In the genomic region with DNA sequence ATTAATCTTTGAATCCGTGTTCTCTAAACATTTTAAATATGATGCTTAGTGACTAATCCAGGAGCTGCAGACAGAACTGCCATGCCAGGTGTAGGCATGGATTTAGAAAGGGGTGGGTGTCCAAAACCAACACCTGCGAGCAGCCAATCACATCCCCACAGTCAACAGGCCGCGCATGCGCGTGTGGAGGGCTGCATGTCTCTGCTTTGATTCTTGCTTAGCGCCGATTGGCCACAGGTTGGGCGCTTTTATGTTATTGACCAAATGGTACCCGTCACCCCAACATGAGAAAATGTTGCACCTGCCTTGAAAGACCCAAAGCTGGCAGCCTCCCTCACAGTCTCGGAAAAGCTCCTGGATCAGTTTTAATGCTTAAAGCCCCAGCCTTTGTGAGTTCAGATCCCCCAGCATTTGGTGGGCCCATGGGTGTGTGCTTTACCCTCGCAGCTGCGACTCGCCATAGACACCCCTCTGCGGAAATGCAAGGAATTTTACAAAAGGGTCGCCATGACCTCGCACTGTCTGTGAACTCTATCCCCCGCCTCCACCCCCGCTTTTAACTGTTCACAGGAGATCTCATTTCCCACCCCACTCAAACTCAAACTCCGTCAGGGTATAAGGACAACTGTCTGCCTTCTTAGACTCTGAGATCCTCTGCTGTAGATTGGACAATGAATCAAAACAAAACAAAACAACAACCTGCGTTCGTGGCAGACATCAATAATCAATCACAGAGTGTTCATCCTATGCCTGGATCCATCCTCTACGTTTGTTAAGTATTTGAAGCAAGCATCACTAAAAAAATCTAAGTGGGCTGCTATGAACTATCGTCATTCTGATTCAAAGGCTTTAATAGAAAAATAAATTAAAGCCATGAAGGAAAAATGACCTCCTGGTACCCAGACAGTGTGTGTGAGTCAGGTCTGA, we compare ENCODE assay signal across 20 mouse cellular contexts.
"Had no signal": no experiment of that assay in that cellular context is flagged by ENCODE, and none has a peak within 500 bp of the region (broad histone marks: within the 10 kb centered on the region; RNA-seq: fewer than 3 reads in every experiment).

No protein-coding gene starts in this region.

- H3K36me3 ChIP-seq: limb, embryonic 15.5 days; midbrain, embryonic 12.5 days; midbrain, embryonic 15.5 days; neural tube, embryonic 12.5 days; neural tube, embryonic 15.5 days had no signal

- H3K9ac ChIP-seq: limb, embryonic 15.5 days; liver, embryonic 14.5 days; liver, postnatal 0 days; lung, embryonic 14.5 days; midbrain, embryonic 12.5 days; midbrain, embryonic 15.5 days; neural tube, embryonic 12.5 days; neural tube, embryonic 15.5 days had no signal

- H3K4me1 ChIP-seq: neural tube, embryonic 12.5 days had no signal

- H3K4me2 ChIP-seq: limb, embryonic 15.5 days; liver, embryonic 11.5 days; lung, embryonic 14.5 days; midbrain, embryonic 12.5 days; midbrain, embryonic 15.5 days; neural tube, embryonic 12.5 days; neural tube, embryonic 15.5 days had no signal

- H3K4me3 ChIP-seq: limb, embryonic 15.5 days; midbrain, embryonic 12.5 days; midbrain, embryonic 15.5 days; neural tube, embryonic 12.5 days; neural tube, embryonic 15.5 days had no signal

- ATAC-seq: liver, postnatal 0 days; lung, postnatal 0 days; midbrain, embryonic 15.5 days had no signal

- H3K9me3 ChIP-seq: limb, embryonic 15.5 days; midbrain, embryonic 12.5 days; midbrain, embryonic 15.5 days; neural tube, embryonic 12.5 days; neural tube, embryonic 15.5 days had no signal

- DNase-seq: kidney, adult 9 months; kidney, postnatal 14 days; kidney, postnatal 4 days; liver, postnatal 0 days; lung, embryonic 14.5 days; retina, postnatal 1 day; right cerebral cortex, postnatal 4 days; thymus, adult 2 months; thymus, postnatal 14 days; thymus, postnatal 4 days had no signal

- H3K27ac ChIP-seq: limb, embryonic 15.5 days; liver, embryonic 14.5 days; macrophage; midbrain, embryonic 12.5 days; midbrain, embryonic 15.5 days; neural tube, embryonic 12.5 days; neural tube, embryonic 15.5 days; stomach, postnatal 0 days had no signal
